Mouse (Mus musculus) kidney, postnatal 0 days (tissue): Measurements from ENCODE around the gene Lima1. TPM values are rescaled to one million over a fixed set of nuclear protein-coding genes. Genes with fewer than 3 reads are reported as not detected.

Experiments
- ATAC-seq: fragments of 200-750 bp; cut with Nextera tagmentation; replicated peaks from 2 replicates; pipeline ENCODE4 v1.8.0; 2017; ENCODE audit warnings: low read depth, moderate number of reproducible peaks, moderate TSS enrichment, moderate library complexity; ENCODE audit not compliant: low FRiP score
- DNase-seq: peaks from one replicate; pipeline ENCODE4 v3.0.0-alpha.2; 2016; ENCODE audit warnings: low spot score
- H3K27ac ChIP-seq: fragments of 300-500 bp; sonication (generic); 2 replicates; pipeline ENCODE4 v1.5.1; 2014; ENCODE audit warnings: mild to moderate bottlenecking
- H3K27me3 ChIP-seq: fragments of 300-500 bp; sonication (generic); 2 replicates; pipeline ENCODE4 v1.6.1; 2014; ENCODE audit warnings: low read length, mixed read lengths; ENCODE audit not compliant: insufficient read depth
- H3K36me3 ChIP-seq: fragments of 300-500 bp; sonication (generic); 2 replicates; pipeline ENCODE4 v1.6.1; 2014; ENCODE audit warnings: low read length, mixed read lengths; ENCODE audit not compliant: insufficient read depth
- H3K4me1 ChIP-seq: fragments of 300-500 bp; sonication (generic); replicated peaks from 2 replicates; pipeline ENCODE4 v1.6.1; 2014; ENCODE audit warnings: antibody characterized with exemption, low read length, mixed read lengths; ENCODE audit not compliant: insufficient read depth
- H3K4me2 ChIP-seq: fragments of 300-500 bp; sonication (generic); 2 replicates; pipeline ENCODE4 v1.6.1; 2014; ENCODE audit warnings: mild to moderate bottlenecking, low read length, moderate library complexity, mixed read lengths
- H3K4me3 ChIP-seq: fragments of 300-500 bp; sonication (generic); replicated peaks from 2 replicates; pipeline ENCODE4 v1.5.1; 2014; ENCODE audit warnings: low read depth, low read length
- H3K9ac ChIP-seq: fragments of 300-500 bp; sonication (generic); 2 replicates; pipeline ENCODE4 v1.6.1; 2014; ENCODE audit warnings: low read depth, low read length
- H3K9me3 ChIP-seq: fragments of 300-500 bp; sonication (generic); replicated peaks from 2 replicates; pipeline ENCODE4 v1.6.1; 2016; ENCODE audit warnings: low read length, inconsistent platforms, mixed read lengths
- CTCF ChIP-seq: IDR thresholded peaks from 2 replicates; pipeline ENCODE4 v1.5.1; 2016; ENCODE audit warnings: antibody characterized with exemption, low read depth, mild to moderate bottlenecking, moderate library complexity
- WGBS: fragments of 180-500 bp; shearing (Covaris S2); extraction: QIAGEN DNeasy Blood & Tissue Kit; methylation state at CpG from one replicate; pipeline ENCODE4 v1.1.7; 2014; 5-methylcytosine and 5-hydroxymethylcytosine counted together
- polyA plus RNA-seq: library from polyadenylated mRNA; unstranded; fragments of >200 nt; fragmentation: Nextera tagmentation; extraction: Ambion mirVana; gene quantifications from 2 replicates; pipeline ENCODE4 v1.2.1, GENCODE M21; 2015

The Lima1 gene
- polyA plus RNA-seq, 1 experiment from 2014 or later, result 42.8 TPM

DNA sequence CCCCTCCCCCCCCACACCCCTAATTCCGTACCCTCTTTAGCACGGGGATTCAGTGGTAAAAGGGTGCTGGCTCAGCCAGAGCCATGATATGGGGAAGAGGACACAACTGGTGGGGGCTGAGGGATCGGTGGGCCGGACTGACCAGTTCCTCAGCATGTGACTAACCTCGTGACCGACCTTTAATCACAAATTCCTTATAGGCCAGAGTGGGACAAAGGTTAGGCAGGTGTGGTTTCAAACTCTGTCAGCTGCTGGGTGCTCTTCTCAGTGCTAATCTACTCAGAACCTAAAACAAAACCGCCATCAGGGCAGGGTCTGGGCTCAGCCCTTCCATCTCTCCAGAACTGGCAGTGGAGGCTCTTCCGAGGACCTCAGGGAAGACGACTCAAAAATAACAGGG, 40.1 kb downstream of the Lima1 start:
- Histone ChIP-seq H3K27me3 (no peaks in the 10 kb centered on the region), H3K36me3 (no peaks in the 10 kb centered on the region), H3K4me1 (no peaks in the 10 kb centered on the region), H3K4me3 (no peak overlapping the region), H3K27ac (peak overlapping the region; percentile 66), H3K4me2 (no peak overlapping the region), H3K9me3 (no peaks in the 10 kb centered on the region), H3K9ac (no peak overlapping the region)
- peak; percentile 80 for ATAC-seq
- no peak for DNase-seq
- WGBS, result 62% methylated on average over 9 of the region's 9 CpGs
- TF ChIP-seq CTCF, result no peak

DNA sequence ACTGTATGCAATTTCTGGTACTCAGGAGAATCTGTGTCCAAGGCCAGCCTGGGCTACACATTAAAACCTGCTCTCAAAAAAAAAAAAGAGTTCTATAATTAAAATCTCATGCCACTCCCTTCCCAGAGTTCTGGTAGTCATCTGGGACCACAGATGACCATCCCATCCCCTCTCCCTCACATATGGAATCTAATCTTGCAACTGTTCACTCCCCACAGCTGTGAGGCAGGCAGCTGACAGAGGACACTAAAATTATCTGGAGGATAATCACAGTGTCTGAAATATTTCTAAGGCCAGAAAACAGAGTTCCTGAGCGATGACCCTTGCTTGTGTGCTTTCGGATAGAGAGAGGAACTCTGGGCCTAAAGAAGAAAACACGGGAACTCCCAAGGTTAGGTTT, 40.6 kb downstream of the Lima1 start:
- TF ChIP-seq CTCF, result no peak
- no peak for ATAC-seq

DNA sequence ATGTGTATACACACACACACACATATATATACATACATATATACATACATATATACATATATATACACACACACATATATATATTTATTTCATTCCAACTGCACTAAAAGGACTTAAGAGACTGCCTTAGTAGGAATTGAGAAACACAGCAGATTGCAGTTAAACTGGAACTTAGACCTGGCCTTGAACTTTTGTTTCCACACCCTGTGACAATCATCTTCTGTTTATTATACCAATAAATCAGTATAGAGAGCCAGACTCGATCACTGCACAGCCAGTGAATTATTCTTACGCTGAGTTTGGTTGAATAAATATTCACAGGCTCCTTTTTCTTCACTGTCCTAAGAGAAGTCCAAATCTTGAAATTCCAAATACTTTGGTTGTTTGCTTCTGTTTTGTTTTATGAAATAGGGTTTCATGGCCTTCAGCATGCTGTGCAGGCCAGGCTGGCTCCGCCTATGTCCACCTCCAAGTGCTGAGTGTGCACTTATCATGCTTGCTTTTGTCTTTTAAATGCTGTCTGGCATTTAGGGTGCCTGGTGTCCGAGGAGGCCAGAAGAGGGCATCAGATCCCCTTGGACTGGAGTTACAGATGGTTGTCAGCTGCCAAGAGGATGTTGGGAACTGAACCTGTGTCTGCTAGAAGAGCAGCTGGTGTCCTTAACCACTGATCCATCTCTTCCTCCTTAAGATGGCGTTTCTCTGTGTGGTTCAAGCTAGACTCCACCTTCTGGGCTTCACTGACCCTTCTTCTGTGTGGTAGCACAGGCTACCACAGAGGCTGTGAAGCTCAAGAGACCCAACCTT, 41.4 kb downstream of the Lima1 start:
- no peaks in the 10 kb centered on the region for H3K27me3 ChIP-seq
- WGBS, result 80% methylated on average over 5 of the region's 5 CpGs
- no peaks in the 10 kb centered on the region for H3K36me3 ChIP-seq
- H3K4me2 ChIP-seq, result no peak overlapping the region
- ATAC-seq, result no peak
- 0 out of 2 replicates have a peak overlapping the region, but pooled peaks have one; percentile 21 for H3K27ac ChIP-seq
- no peak for DNase-seq
- peak; percentile 34; the same call in 1 of the 2 replicates for TF ChIP-seq CTCF
- H3K9me3 ChIP-seq, result no peaks in the 10 kb centered on the region
- H3K9ac ChIP-seq, result no peak overlapping the region
- no peak overlapping the region for H3K4me3 ChIP-seq
- H3K4me1 ChIP-seq, result no peaks in the 10 kb centered on the region

More for the DNA sequence above, 40.6 kb downstream of the Lima1 start:
- Histone ChIP-seq H3K4me3 (no peak overlapping the region), H3K4me2 (no peak overlapping the region), H3K27me3 (no peaks in the 10 kb centered on the region), H3K27ac (0 out of 2 replicates have a peak overlapping the region, but pooled peaks have one; percentile 21), H3K4me1 (no peaks in the 10 kb centered on the region), H3K36me3 (no peaks in the 10 kb centered on the region), H3K9me3 (no peaks in the 10 kb centered on the region), H3K9ac (no peak overlapping the region)
- DNase-seq, result no peak
- 65% methylated on average over 3 of the region's 3 CpGs for WGBS

DNA sequence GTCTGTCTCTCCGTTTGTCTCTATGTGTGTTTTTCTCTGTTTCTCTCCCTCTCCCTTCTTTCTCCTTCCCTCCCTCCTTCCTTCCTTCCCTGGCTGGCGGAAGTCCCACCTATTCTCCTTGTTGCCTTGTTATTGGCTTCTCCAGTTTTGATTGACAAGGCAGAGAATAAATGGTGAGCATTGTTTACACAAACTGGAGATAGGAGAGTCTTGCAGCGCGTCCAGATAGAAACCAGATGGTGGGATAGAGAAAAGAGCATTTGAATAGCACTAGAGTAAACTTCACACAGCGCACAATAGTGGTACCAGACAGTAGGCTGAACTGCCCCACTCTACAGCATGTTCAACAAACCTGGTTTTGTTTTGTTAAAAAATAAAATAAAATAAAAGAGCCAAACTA, 43.7 kb downstream of the Lima1 start:
- H3K4me1 ChIP-seq, result no peaks in the 10 kb centered on the region
- DNase-seq, result no peak
- no peaks in the 10 kb centered on the region for H3K36me3 ChIP-seq
- no peak overlapping the region for H3K4me3 ChIP-seq
- no peak overlapping the region for H3K27ac ChIP-seq
- no peaks in the 10 kb centered on the region for H3K27me3 ChIP-seq
- no peaks in the 10 kb centered on the region for H3K9me3 ChIP-seq
- H3K9ac ChIP-seq, result no peak overlapping the region
- no peak overlapping the region for H3K4me2 ChIP-seq
- ATAC-seq, result no peak
- no peak for TF ChIP-seq CTCF
- 70% methylated on average over 5 of the region's 5 CpGs for WGBS

DNA sequence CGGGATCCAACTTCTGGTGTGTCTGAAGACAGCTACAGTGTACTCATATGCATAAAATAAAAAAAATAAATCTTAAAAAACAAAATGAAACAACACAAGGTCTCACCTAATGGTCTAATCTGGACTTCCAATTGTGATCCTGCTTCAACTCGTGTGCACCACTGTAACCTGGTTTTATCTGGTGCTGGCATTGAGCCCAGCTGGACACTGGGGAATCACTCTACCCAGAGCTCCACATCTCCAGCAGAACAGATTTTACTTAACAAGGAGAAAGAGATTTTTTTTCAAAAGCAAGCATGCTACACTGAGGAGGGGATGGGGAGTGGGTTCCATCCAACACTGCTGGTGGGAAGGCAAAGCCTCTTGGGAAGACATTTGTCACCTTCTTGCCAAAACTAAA, 47.2 kb downstream of the Lima1 start:
- H3K27ac ChIP-seq, result no peak overlapping the region
- no peak for ATAC-seq
- H3K9me3 ChIP-seq, result no peaks in the 10 kb centered on the region
- no peak for TF ChIP-seq CTCF
- H3K9ac ChIP-seq, result no peak overlapping the region
- H3K4me1 ChIP-seq, result no peaks in the 10 kb centered on the region; the same call in 1 of the 2 replicates
- H3K4me2 ChIP-seq, result no peak overlapping the region
- no peaks in the 10 kb centered on the region for H3K36me3 ChIP-seq
- no peaks in the 10 kb centered on the region for H3K27me3 ChIP-seq
- no peak for DNase-seq
- 72% methylated on average over 2 of the region's 2 CpGs for WGBS
- no peak overlapping the region for H3K4me3 ChIP-seq

DNA sequence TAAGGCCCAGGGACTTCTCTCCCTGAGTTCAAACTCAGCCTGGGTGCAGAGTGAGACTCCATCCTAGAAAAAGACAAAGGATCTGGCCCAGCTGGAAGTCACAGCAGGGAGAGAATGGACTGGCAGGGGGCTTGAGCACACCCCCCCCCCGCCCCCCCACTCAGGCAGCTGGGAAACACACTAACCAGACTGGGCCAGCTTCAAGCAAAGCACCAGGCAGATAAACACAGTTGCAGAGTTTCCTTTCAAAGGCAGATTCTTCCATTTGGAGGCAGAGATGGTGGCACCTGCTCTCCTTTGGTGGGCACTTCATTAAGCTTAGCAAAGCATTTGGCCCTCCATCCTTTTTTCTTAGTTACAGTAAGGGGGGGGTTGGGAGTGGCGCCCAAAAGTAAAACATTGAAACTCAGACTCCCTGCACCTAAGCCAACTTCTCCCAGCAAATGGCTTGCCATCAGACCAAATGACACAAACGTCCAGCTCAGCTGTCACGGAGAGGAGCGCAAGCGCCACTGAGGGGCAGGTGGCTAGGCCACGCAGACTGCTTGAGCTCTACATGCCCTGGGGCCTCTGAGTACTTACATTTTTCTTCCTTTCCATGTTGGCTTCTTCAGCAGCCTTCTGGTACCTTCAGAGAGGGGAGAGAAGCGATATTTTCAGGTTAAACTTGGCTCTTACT, 48.9 kb downstream of the Lima1 start:
- H3K36me3 ChIP-seq, result no peaks in the 10 kb centered on the region
- H3K9me3 ChIP-seq, result no peaks in the 10 kb centered on the region
- WGBS, result 84% methylated on average over 8 of the region's 8 CpGs
- H3K27me3 ChIP-seq, result no peaks in the 10 kb centered on the region
- H3K4me3 ChIP-seq, result no peak overlapping the region
- DNase-seq (no peak), ATAC-seq (no peak)
- H3K9ac ChIP-seq, result no peak overlapping the region
- no peak for TF ChIP-seq CTCF
- H3K4me2 ChIP-seq, result no peak overlapping the region
- H3K27ac ChIP-seq, result no peak overlapping the region
- H3K4me1 ChIP-seq, result no peaks in the 10 kb centered on the region; the same call in 1 of the 2 replicates
